Mouse (Mus musculus): ENCODE data around the gene Shc4.

DNA sequence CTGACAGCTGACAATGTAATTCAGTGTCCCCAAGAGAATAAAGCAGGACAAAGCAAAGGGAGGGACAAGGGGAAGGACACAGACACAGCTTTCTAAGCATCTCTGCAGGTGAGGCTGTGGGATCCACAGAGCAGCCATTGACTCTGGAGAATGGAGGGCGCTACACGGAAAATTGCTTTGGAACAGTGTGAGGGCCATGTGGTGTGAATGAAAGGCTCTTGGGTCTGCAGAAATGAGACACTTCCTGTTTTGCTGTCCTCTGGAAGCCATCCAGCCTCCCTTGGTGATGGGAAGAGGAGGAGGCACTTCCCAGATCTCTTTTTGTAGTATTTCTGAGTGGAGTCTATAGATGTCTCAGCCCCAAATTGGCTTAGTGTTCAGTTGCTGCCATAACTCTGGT is 27.7 kb downstream of the Shc4 start:
- no peak for TF ChIP-seq HCFC1 (IDR thresholded peaks at IDR 0.05; ENCODE audit: borderline replicate concordance, insufficient read depth, low read length)
- TF ChIP-seq MAFK (IDR thresholded peaks at IDR 0.05; ENCODE audit: insufficient read depth, low read depth, low read length), result no peak

Data from ES-E14 (cell line).